Mouse (Mus musculus) liver, embryonic 12.5 days (tissue): ENCODE data around the gene Oprm1. TPM values are rescaled to one million over a fixed set of nuclear protein-coding genes. Genes with fewer than 3 reads are reported as not detected.

ENCODE experiments used
- ATAC-seq: fragments of 200-750 bp; cut with Nextera tagmentation; 2 replicates; pipeline ENCODE4 v1.8.0; 2017; ENCODE audit warnings: moderate number of reproducible peaks, mild to moderate bottlenecking, moderate library complexity
- H3K27ac ChIP-seq: fragments of 300-500 bp; sonication (generic); 2 replicates; pipeline ENCODE4 v1.5.1; 2016; ENCODE audit warnings: mild to moderate bottlenecking
- H3K27me3 ChIP-seq: fragments of 300-500 bp; sonication (generic); replicated peaks from 2 replicates; pipeline ENCODE4 v1.6.1; 2016; ENCODE audit warnings: mild to moderate bottlenecking, moderate library complexity
- H3K36me3 ChIP-seq: fragments of 300-500 bp; sonication (generic); 2 replicates; pipeline ENCODE4 v1.6.1; 2016; ENCODE audit warnings: mild to moderate bottlenecking, moderate library complexity
- H3K4me1 ChIP-seq: fragments of 300-500 bp; sonication (generic); 2 replicates; pipeline ENCODE4 v1.6.1; 2016
- H3K4me2 ChIP-seq: fragments of 300-500 bp; sonication (generic); 2 replicates; pipeline ENCODE4 v1.6.1; 2016; ENCODE audit warnings: mild to moderate bottlenecking, moderate library complexity
- H3K4me3 ChIP-seq: fragments of 300-500 bp; sonication (generic); 2 replicates; pipeline ENCODE4 v1.5.1; 2016; ENCODE audit warnings: mild to moderate bottlenecking, moderate library complexity
- H3K9ac ChIP-seq: fragments of 300-500 bp; sonication (generic); 2 replicates; pipeline ENCODE4 v1.6.1; 2016; ENCODE audit warnings: mild to moderate bottlenecking, moderate library complexity
- H3K9me3 ChIP-seq: fragments of 300-500 bp; sonication (generic); replicated peaks from 2 replicates; pipeline ENCODE4 v1.6.1; 2016; ENCODE audit warnings: mild to moderate bottlenecking, moderate library complexity
- WGBS: fragments of 180-500 bp; shearing (Covaris S2); methylation state at CpG from one replicate; pipeline ENCODE4 v1.1.7; 2016; ENCODE audit not compliant: insufficient replicate concordance; 5-methylcytosine and 5-hydroxymethylcytosine counted together
- polyA plus RNA-seq: library from polyadenylated mRNA; unstranded; fragments of >200 nt; fragmentation: Nextera tagmentation; extraction: Ambion mirVana; gene quantifications from 2 replicates; pipeline ENCODE4 v1.2.1, GENCODE M21; 2016

Oprm1 gene
- polyA plus RNA-seq, 1 experiment from 2014 or later, result not detected

DNA sequence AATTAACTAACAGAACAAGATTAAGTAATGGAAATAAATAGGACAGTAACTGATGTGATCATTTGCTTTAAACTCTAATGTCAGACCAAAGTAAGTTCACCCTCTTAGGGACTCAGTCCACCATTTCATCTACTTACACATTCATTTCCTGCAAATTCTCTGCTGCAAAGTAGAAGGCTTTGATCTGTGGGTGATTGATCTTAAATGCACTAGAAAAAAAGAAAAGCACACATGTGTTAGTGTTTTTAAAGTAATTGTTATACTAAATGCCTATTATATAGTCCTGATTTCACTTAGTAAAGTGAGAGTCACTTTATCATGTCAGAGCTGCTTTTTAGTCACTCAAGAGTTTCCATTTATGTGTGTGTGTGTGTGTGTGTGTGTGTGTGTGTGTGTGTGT is 196.2 kb downstream of the Oprm1 start:
- Histone ChIP-seq H3K27me3 (no peaks in the 10 kb centered on the region), H3K9ac (no peak overlapping the region), H3K9me3 (no peaks in the 10 kb centered on the region), H3K4me1 (no peaks in the 10 kb centered on the region), H3K4me2 (no peak overlapping the region), H3K4me3 (no peak overlapping the region), H3K36me3 (no peaks in the 10 kb centered on the region), H3K27ac (no peak overlapping the region)
- no peak for ATAC-seq

DNA sequence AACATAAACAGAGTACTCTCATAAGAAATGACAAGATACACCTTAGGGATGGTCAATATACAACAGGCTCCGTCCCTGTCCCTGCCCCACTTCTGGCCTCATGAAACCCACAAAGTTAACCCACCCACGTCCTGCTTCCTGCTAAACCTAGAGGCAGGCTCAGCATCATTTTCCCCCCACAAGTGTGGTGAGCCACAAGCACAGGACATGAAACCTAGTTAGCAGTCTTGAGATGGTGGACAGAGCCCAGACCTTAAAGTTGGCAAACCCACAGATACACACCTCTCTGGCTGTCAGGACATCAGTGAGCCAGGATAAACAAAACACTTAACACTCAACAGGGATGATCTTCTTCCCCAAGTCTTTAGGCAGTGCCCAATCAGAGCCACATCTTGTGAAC is 198.1 kb downstream of the Oprm1 start:
- Histone ChIP-seq H3K9me3 (no peaks in the 10 kb centered on the region), H3K36me3 (no peaks in the 10 kb centered on the region), H3K9ac (no peak overlapping the region), H3K27me3 (no peaks in the 10 kb centered on the region), H3K27ac (no peak overlapping the region), H3K4me2 (no peak overlapping the region), H3K4me1 (no peaks in the 10 kb centered on the region), H3K4me3 (no peak overlapping the region)
- no peak for ATAC-seq
- 37% methylated on average over 2 of the region's 2 CpGs for WGBS

DNA sequence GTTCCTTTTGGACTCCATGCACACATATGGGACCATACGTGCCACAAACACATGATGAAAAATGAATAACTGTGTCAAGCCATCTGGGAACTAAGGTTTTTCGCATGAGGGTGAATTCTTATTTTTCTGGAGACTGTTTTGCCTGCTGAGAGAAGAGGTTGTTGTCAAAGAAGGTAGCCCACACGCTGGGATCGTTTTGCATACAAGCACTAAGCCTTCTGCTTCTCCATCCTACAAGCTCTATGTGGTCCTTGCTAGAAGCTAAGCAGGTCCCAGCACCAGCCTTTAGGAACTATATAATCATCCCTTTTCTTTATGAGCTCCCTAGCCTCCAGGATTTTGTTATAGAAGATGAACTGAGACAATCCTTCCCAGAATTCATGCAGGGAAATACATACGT is 200.5 kb downstream of the Oprm1 start:
- 69% methylated on average over 5 of the region's 5 CpGs for WGBS
- Histone ChIP-seq H3K4me2 (no peak overlapping the region), H3K36me3 (no peaks in the 10 kb centered on the region), H3K27me3 (no peaks in the 10 kb centered on the region), H3K27ac (no peak overlapping the region), H3K4me3 (no peak overlapping the region), H3K4me1 (no peaks in the 10 kb centered on the region), H3K9ac (no peak overlapping the region), H3K9me3 (no peaks in the 10 kb centered on the region)
- ATAC-seq, result no peak

GRCm38 (mm10) chr10:6967588-6968242 is 209.4 kb downstream of the Oprm1 start:
- no peak overlapping the region for H3K4me2 ChIP-seq
- H3K4me1 ChIP-seq, result no peaks in the 10 kb centered on the region
- H3K27ac ChIP-seq, result no peak overlapping the region
- no peak overlapping the region for H3K9ac ChIP-seq
- ATAC-seq, result no peak
- H3K36me3 ChIP-seq, result no peaks in the 10 kb centered on the region
- H3K4me3 ChIP-seq, result no peak overlapping the region
- H3K27me3 ChIP-seq, result no peaks in the 10 kb centered on the region
- H3K9me3 ChIP-seq, result no peaks in the 10 kb centered on the region
- WGBS, result 62% methylated on average over 8 of the region's 8 CpGs

DNA sequence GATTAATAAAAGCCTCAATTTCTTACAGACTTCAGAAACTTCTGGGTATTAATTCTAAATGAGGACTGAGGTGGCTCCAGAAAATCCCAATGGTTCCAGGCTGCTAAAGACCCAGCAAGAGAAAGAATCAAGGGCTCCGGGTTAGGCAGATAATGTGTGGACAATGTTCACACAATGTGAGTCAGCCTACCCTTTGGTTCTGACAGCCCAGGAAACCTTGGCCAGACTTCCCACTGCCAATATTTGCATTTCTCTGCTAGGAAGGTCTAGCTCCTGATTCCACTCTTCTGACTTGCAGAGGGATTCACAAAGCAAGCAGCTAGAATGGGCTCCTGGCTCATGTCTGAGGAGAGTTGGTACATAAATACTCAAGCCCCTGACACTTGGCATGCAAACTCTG is 210.0 kb downstream of the Oprm1 start:
- ATAC-seq, result no peak
- Histone ChIP-seq H3K4me2 (no peak overlapping the region), H3K9ac (no peak overlapping the region), H3K4me1 (no peaks in the 10 kb centered on the region), H3K4me3 (no peak overlapping the region), H3K27ac (no peak overlapping the region), H3K9me3 (no peaks in the 10 kb centered on the region), H3K27me3 (no peaks in the 10 kb centered on the region), H3K36me3 (no peaks in the 10 kb centered on the region)
- 57% methylated on average over 1 of the region's 1 CpGs for WGBS

DNA sequence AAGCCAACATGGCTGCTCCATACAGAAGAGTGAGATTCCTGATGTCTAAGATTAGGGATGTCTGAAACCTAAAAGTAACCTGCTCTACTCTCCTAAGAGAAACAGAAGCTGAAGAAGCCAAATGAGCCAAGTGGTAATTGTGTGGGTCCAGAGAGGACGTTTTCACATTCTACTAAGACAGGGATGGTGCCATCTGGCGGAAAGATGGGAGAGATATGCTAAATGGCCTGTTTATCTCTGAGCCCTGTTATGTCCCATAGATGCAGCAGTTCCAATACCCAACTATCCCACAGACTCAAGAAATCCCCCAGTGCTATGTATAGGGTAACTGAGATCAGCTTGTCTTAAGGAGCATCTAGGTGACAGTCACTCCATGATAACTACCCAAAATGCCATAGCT is 219.5 kb downstream of the Oprm1 start:
- ATAC-seq, result no peak
- Histone ChIP-seq H3K4me2 (no peak overlapping the region), H3K4me3 (no peak overlapping the region), H3K36me3 (no peaks in the 10 kb centered on the region), H3K9ac (no peak overlapping the region), H3K27ac (no peak overlapping the region), H3K27me3 (no peaks in the 10 kb centered on the region), H3K9me3 (no peaks in the 10 kb centered on the region), H3K4me1 (no peaks in the 10 kb centered on the region)
- 44% methylated on average over 2 of the region's 2 CpGs for WGBS

GRCm38 (mm10) chr10:6978733-6979132 is 220.4 kb downstream of the Oprm1 start:
- Histone ChIP-seq H3K4me3 (no peak overlapping the region), H3K9me3 (no peaks in the 10 kb centered on the region), H3K4me2 (no peak overlapping the region), H3K4me1 (no peaks in the 10 kb centered on the region), H3K27me3 (no peaks in the 10 kb centered on the region), H3K27ac (no peak overlapping the region), H3K36me3 (no peaks in the 10 kb centered on the region), H3K9ac (no peak overlapping the region)
- ATAC-seq, result no peak
- WGBS, result 71% methylated on average over 1 of the region's 1 CpGs

DNA sequence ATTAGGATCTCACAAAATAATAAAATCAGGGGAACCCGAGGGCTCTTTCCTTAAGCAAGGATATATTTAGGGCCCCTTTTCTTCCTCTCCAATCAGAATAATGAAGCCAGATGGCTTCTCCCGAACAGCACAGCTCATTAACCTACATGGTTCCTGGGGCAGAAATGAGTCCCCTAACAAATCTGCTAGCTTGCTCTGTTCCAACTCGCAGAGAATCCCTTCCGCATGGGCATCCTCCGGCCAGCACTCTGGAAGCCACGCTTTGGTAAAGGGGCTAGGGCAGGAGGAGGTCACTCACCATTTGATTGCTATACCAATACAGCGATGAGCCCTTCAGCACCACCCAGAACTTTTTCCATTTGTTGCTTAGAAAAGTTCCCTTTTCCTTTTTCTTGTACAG is 220.9 kb downstream of the Oprm1 start:
- no peaks in the 10 kb centered on the region for H3K27me3 ChIP-seq
- WGBS, result 65% methylated on average over 7 of the region's 7 CpGs
- H3K4me2 ChIP-seq, result no peak overlapping the region
- no peaks in the 10 kb centered on the region for H3K36me3 ChIP-seq
- no peak for ATAC-seq
- H3K27ac ChIP-seq, result no peak overlapping the region
- no peak overlapping the region for H3K9ac ChIP-seq
- no peaks in the 10 kb centered on the region for H3K9me3 ChIP-seq
- H3K4me1 ChIP-seq, result no peaks in the 10 kb centered on the region
- H3K4me3 ChIP-seq, result no peak overlapping the region

DNA sequence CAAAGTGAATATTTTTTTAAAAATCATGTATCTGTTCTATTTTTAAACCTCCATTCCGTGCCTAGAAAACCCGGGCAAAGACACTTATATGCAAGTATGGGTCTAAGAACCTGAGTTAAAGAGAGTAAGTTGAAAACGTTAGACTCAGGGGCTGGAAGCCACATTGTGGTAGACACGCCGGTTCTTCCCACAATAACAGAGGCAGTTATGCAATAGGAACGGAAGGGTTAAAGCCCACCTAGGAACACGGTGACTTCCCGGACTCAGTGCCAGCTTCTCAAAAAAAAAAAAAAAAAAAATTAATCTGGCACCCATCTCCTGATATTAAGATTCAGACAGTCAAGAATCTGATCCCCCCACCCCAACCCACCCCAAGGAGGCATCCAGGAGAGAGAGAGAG is 221.5 kb downstream of the Oprm1 start:
- 25% methylated on average over 8 of the region's 8 CpGs for WGBS
- no peak overlapping the region for H3K27ac ChIP-seq
- no peaks in the 10 kb centered on the region for H3K4me1 ChIP-seq
- H3K9ac ChIP-seq, result no peak overlapping the region
- no peaks in the 10 kb centered on the region for H3K36me3 ChIP-seq
- H3K27me3 ChIP-seq, result no peaks in the 10 kb centered on the region
- no peak for ATAC-seq
- H3K9me3 ChIP-seq, result no peaks in the 10 kb centered on the region
- peak overlapping the region; percentile 22 for H3K4me2 ChIP-seq
- H3K4me3 ChIP-seq, result no peak overlapping the region

DNA sequence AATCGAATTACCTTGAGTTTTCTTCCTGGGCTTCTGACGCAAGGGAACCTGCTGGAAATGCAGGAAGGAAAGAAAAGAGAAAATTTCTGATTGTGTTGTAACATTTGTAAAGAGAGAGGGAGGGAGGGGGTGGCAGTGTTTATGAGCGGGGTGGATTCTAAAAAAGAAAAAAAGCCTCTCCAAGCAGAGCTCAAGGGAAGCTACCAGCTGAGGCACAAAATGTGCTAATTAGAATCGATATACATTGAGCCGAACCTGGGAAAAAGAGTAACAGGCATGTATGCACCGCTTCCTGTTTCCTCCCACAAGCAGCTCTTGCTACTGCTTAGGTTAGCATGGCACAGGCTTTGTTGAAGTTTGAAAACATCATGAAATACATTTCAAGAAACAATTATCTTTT is 221.9 kb downstream of the Oprm1 start:
- Histone ChIP-seq H3K4me3 (no peak overlapping the region), H3K4me2 (peak overlapping the region; percentile 22), H3K27me3 (no peaks in the 10 kb centered on the region), H3K36me3 (no peaks in the 10 kb centered on the region), H3K27ac (no peak overlapping the region), H3K4me1 (no peaks in the 10 kb centered on the region), H3K9me3 (no peaks in the 10 kb centered on the region), H3K9ac (no peak overlapping the region)
- ATAC-seq, result no peak
- WGBS, result 22% methylated on average over 6 of the region's 6 CpGs

DNA sequence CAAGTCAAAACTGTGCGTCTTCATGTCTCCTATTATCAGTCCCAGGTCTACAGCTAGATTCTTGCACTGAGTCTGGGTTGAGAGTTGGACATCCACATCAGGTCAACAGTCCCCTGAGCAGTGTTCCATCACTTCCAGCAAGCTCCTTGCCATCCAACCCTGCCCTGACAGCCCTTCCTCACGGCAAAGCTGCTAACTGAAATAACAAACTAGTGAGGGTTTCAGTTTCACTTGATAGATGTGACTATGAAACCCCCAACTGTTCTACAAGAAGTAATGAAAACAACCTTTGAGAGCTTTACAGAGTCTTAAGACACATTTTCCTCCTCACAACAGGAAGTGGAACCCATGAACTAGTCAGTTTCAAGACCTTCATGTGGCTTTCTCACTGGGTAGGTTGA is 224.4 kb downstream of the Oprm1 start:
- 47% methylated on average over 2 of the region's 2 CpGs for WGBS
- Histone ChIP-seq H3K4me3 (no peak overlapping the region), H3K4me2 (no peak overlapping the region), H3K27ac (no peak overlapping the region), H3K9me3 (no peaks in the 10 kb centered on the region), H3K36me3 (no peaks in the 10 kb centered on the region), H3K27me3 (no peaks in the 10 kb centered on the region), H3K9ac (no peak overlapping the region), H3K4me1 (no peaks in the 10 kb centered on the region)
- no peak for ATAC-seq

DNA sequence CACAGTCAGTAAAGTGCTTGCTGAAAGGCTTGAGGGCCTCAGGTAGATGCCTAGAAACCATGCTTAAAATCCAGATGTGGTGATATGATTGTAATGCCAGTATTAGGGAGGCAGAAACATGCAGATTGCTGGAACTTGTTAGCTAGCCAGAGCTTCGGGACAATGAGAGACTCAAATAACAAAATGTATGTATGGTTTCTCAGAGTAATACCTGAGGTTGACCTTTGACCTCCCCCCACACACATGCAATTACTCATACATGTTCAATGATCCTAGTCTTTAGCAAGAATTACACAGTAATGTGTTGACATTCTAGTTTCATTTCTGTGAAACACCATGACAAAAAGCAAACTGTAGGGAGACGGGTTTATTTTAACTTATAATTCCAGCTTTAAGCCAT is 225.1 kb downstream of the Oprm1 start:
- Histone ChIP-seq H3K27ac (no peak overlapping the region), H3K27me3 (no peaks in the 10 kb centered on the region), H3K9me3 (no peaks in the 10 kb centered on the region), H3K36me3 (no peaks in the 10 kb centered on the region), H3K9ac (no peak overlapping the region), H3K4me1 (no peaks in the 10 kb centered on the region), H3K4me2 (no peak overlapping the region), H3K4me3 (no peak overlapping the region)
- no peak for ATAC-seq
- 69% methylated on average over 2 of the region's 2 CpGs for WGBS

DNA sequence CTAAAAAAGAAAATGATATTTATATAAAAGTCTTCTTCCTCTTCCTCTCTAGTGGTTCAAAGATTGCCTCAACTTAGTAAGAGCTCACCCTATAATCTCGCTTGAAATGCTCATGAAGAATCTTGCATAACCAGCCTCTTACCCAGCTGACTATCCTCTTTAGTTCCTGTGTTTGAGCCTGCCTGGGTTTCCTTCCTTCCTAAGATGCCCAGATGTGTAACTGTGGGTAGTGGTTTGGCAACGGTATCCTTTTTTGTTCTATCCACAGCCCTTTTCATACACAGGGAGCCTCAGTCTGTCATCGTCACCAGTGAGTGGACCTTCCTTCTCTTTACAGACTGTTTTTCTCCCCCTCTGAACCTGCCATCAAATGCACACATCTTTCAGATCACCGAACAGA is 227.9 kb downstream of the Oprm1 start:
- ATAC-seq, result no peak
- H3K4me2 ChIP-seq, result no peak overlapping the region
- no peak overlapping the region for H3K9ac ChIP-seq
- no peak overlapping the region for H3K4me3 ChIP-seq
- H3K4me1 ChIP-seq, result no peaks in the 10 kb centered on the region
- H3K36me3 ChIP-seq, result no peaks in the 10 kb centered on the region
- WGBS, result 39% methylated on average over 4 of the region's 4 CpGs
- H3K27ac ChIP-seq, result no peak overlapping the region
- no peaks in the 10 kb centered on the region for H3K9me3 ChIP-seq
- H3K27me3 ChIP-seq, result no peaks in the 10 kb centered on the region
